Mouse (Mus musculus): ENCODE measurements at regions not wholly inside any gene's neighbourhood (a gene's known extent, or its start where the extent isn't known, plus 50 kb on each side); places are given as distances from the start of the nearest gene placed in this dataset.

DNA sequence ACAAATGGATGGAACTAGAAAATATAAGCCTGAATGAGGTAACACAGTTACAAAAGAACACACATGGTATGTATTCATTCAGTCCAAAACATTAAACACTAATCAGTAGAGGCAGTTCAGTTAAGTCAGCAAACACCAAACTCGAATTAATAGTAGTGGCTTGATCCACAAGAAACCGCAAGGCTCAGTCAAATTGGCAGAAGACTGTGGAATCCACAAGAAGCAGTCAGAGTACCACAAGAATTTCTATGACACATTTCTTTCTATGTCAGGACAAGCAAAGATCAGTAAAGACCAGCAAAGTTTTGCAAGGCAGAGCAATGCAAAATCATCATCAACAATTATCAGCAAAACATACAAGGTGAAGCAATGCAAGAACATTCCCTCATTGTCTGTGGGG, 1373.9 kb upstream of the Zeb2 start:
- DNase-seq (ENCODE audit: low read depth in 1 of 2, low spot score in 2 of 2), result no peak

DNA sequence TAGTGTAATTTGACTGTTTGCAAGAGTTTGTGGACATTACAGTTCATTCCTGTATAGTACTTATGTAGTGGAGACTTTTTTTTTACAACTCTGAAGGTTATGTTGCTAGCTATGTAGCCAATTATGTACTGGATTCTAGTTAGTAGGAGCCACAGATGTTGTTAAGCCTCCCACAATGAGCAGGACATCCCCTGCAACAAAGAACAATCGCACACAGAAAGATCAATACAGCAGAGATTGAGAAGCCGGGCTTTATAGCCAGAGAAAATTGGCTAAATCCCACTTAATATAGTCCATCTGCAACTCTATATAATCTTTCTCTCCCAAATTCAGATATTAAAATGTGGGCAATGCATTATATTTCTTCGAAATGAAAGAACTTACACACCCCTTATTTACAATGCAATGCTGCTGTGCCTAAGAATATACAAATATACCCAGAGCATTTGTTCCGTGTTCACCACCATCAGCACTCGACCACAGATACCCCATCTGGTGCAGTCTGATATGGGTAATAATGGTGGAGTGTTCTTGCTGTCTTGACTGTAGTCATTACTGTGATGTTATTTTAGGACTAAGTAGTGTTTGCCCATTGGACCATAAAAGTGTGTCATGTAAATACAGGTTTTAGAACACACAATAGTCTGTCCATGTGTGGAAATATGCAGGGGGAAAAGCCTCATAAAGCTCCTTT, 1351.9 kb upstream of the Zeb2 start:
- no peak for DNase-seq (ENCODE audit: low read depth in 1 of 2, low spot score in 2 of 2)

DNA sequence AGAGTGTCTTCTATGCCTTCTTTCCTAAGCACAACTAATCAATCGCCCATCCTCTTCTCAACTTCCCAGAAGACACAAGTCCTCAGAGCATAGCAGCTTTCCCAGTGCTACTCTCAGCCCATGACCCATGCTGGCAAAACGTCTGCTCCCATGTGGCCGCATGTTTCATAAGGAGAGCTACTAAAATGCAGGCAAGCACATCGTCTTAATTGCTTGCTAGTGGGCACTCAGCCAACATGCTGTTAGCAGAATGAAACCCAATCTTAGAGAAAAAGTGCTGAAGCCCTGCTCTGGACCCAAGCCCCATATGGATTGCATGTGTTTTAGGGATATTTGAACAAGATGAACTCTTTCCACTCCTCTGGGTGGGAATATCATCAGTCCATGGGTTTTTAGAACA, 1348.2 kb upstream of the Zeb2 start:
- no peak for DNase-seq (ENCODE audit: low read depth in 1 of 2, low spot score in 2 of 2)

DNA sequence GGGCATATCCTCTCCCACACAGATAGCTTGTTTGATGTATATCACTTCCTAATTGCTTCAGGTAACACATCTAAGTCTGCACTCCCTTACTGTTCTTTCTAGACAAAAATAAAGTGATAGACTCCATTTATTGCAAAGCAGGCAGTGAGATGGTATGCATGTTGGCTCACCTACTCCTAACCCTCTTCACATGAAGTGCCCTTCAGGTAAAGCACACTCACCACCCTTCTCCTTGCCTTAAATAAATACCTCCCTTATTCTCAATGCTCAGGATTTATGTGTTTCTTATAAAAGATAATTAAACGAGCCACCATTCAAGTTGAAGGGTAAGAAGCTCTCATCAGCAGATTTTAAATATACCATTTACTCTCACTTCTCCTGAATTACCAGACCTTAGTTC, 1347.7 kb upstream of the Zeb2 start:
- DNase-seq (ENCODE audit: low read depth in 1 of 2, low spot score in 2 of 2), result no peak

DNA sequence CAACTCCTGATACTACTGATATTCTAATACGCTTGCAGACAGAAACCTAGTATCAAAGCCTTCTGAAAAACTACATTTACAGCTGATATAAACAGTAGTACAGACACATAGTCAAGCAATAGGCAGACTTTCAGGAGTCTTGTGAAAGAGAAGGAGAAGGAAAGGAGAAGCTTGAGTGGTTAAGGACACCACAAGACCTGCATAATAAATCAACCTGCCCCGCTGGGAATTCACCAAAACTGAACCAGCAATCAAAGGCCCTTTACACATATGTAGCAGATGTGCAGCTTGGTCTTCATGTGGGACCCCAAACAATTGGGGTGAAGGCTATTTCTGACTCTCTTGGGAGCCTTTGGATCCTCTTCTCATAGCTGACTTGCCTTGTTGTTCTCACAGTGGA, 1345.5 kb upstream of the Zeb2 start:
- no peak for DNase-seq (ENCODE audit: low read depth in 1 of 2, low spot score in 2 of 2)

DNA sequence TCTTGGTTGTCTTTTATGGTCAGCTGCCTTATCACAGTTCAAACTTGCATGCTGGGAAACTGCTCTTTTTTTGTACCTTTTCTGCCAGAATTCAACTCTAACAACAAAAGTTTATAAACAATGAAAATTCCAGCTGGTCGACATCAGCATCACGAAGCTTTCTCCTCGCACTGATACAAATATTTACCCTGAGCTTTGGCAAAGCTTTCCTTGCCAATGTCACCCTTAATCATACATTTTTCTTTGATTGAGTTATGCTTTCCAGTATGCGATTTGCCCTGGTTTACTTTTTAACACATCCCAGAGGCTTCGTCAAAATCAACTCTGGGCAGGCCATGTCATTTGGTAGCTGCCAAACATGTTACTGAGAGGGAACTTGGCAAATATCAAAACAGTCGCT, 1333.5 kb upstream of the Zeb2 start:
- DNase-seq (ENCODE audit: low read depth in 1 of 2, low spot score in 2 of 2), result no peak

DNA sequence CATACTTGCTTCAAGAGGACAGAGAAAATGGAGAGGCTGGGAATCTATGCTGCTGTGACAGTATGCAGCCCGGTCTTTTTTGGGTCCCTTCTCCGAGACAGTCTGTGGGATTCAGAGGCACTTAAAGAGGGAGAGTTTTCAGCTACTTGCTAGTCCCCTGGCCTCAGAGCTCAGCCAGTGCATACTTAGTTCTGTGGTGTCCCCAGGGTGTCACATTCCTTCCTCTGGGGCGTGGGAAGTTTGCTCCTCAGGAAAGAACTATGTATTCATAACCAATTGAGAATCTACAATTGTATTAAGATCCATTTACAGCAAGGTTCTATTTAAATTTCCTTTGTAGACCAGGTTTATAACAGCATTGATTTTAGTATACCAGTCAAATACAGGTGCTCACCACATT, 1328.1 kb upstream of the Zeb2 start:
- DNase-seq (ENCODE audit: low read depth in 1 of 2, low spot score in 2 of 2), result no peak

DNA sequence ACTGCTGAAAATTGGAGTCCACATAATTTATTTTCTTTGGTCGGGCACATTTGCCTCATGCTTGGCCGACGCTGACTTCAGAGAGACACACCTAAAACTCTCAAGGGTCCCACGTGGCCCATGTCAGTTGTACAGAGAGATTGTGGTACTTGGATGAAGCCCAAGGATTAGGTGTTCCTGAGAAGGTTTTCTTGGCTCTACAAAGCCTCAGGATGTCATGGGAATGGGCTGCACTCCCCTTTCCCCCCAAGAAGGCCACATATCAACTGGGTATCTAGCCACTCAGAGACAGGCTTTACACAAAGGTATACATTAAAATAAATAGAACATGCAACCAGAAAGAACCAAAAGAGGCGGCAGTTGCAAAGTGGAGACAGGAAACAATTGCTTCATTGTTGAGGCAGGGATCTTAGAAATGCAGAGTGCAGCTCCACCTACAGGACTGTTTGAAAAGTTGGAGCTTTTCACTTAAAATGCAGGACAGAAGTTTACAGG, 1326.5 kb upstream of the Zeb2 start:
- DNase-seq (ENCODE audit: low read depth in 1 of 2, low spot score in 2 of 2), result peak in 1 of 2 experiments; percentile 12

DNA sequence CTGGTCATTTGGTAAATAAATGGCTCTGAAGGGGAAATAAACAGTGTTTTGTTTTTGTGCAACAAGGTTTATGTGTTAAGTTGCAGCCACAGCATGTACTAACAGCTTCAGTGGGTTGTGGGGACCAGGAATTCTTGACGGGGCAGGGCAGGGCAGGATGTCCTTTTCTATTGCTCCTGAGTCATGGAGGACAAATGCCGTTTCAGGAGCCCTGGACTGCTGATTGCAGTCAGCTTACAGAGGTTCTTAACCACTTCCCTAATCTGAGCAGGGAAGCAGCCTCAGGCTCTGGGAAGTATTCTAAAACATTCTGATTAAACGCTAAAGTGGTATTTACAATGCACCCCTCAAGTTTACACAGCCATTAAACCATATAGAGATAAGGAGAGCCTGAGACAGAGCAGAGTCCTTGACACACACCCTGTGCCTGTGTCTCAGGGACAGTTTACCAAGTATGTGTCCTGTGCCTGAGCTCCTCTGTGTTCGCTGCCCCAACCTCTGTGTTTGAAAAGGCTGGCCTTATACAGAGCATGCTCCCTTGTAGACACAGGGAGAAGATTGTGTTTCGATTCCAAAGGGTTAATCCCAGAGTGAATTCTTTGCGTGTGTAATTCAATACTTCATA, 1326.0 kb upstream of the Zeb2 start:
- DNase-seq (ENCODE audit: low read depth in 1 of 2, low spot score in 2 of 2), result no peak

DNA sequence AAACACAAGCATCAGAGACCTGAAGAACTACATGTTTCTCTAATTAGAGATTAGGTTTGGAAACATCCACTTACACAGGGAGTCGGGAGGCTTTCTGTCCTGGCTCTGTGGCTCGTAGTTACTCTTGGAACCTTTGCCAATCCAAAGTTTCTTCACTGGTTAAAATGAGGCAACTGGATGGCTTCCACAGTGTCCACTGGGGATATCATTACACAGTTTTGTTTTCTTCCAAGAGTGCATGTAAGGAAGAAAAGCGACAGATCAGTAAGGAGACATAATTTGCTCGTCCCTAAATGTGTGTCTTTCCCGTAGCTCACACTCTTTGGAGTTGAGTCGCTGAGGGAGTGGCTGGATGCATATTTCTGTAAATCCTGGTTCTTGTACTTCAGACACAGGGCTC, 1325.4 kb upstream of the Zeb2 start:
- DNase-seq (ENCODE audit: low read depth in 1 of 2, low spot score in 2 of 2), result no peak

DNA sequence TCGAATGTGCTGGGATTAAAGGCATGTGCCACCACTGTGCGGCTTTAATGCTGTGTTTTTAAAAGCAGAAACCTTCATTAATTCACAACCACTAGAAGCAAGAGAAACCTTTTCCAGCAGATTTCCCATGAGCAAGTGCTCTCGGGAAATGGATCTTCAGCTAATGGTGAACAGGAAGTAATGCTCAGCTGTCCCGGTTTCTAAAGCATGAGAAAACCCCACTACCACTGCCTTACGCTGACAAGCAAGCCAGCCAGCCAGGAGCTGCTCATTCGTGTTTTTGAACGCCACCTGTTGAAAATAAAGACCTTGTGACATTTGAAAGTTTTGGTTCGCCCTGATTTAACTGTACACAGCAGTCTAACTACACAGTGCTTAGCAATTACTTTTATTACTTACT, 1324.7 kb upstream of the Zeb2 start:
- no peak for DNase-seq (ENCODE audit: low read depth in 1 of 2, low spot score in 2 of 2)

DNA sequence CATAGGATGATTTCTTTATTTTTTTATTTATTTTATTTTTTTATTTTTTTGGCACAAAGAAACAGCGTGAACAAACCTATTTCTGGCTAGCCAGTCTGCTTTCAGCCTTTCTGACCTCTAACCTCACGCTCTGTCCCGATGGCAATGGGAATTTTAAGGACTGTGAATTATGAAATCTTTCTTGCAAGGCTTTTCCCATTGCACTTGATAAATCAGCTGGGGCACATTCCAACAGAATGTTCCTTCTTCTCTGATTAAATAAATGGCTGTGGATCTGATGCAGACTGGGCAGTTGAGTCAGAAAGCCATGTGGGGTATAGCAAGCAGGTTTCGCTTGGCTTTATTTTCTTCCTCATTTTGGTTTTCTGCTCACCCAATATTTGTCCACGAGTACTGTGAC, 1324.2 kb upstream of the Zeb2 start:
- DNase-seq (ENCODE audit: low read depth in 1 of 2, low spot score in 2 of 2), result no peak

DNA sequence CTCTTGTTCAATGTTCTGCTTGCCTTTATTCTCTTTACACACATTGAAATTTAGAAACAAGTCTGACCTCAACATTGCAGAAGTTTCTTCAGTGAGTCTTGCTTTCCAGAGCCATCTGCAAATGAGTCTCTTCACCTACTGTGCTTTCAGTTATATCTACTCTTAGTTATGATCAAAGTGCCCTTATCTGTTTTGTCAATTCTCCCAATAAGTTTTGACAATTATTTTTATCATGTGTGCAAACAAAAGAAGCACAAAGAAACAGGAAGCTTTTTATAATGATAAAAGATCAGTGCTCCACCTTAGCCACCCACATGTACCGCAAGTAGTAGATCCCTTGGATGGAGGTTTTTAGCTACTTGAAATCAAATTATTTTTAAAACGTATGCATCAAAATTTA, 1322.8 kb upstream of the Zeb2 start:
- no peak for DNase-seq (ENCODE audit: low read depth in 1 of 2, low spot score in 2 of 2)

DNA sequence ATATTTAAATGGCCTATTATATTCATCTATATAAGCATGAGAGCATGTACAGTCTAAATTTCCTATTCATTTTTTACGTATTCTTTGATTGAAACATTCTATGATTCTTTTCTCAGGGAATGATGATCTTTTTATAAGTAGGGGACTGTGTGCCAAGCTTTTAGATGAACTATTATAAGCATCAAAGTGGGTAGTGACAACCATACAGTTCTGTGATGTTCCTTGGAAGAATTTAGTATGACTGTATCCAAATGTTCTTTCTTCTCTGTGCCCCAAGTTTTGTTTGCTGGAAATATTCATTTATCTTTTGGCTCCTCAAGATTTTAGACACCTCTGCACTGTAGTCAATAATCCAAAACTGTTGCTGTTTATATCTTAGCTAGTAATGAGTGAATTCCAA, 1301.1 kb upstream of the Zeb2 start:
- no peak for DNase-seq (ENCODE audit: low read depth in 1 of 2, low spot score in 2 of 2)

DNA sequence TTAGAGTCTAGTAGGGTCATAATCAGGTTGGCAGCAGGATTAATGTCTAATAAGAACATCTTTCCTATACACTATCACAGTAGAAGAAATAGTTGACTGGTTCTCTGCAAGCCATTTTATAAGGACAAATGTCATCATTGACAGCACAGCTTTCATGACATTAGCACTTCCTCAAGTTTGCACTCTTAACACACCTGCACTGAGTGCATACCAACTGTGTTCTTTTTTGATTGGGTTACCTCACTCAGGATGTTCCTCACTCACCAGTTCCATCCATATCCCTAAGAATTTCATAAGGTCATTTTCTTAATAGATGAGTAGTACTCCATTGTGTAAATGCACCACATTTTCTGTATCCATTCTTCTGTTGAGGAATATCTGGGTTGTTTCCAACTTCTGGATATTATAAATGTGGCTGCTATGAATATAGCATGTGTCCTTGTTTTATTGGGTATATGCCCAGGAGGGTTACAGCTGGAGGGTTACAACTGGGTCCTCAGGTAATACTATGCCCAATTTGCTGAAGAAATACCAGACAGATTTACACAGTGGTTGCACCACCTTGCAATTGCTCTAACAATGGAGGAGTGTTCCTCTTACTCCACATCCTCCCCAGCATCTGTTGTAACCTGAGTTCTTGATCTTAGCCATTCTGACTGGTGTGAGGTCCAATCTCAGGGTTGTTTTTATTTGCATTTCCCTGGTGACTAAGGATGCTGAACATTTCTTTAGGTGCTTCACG, 1285.3 kb upstream of the Zeb2 start:
- no peak for DNase-seq (ENCODE audit: low read depth in 1 of 2, low spot score in 2 of 2)

DNA sequence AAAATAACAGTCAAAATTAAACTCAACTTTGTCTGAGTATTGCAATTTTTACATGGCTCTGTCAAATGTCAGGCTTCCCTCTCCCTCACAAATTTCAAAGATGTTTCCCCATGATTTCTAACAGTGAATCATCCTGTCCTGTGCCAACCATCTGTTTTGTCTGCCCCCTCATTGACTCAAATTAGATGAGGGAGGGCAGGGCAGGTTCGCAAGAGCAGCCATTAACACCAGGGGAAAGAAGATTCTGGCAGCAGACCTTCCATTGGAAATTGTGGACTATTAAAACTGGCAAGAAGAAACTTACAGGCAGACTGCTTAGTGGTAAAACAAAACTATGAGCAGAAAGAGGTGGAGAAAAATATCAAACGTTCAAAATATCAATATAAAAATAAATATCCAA, 1277.0 kb upstream of the Zeb2 start:
- no peak for DNase-seq (ENCODE audit: low read depth in 1 of 2, low spot score in 2 of 2)

DNA sequence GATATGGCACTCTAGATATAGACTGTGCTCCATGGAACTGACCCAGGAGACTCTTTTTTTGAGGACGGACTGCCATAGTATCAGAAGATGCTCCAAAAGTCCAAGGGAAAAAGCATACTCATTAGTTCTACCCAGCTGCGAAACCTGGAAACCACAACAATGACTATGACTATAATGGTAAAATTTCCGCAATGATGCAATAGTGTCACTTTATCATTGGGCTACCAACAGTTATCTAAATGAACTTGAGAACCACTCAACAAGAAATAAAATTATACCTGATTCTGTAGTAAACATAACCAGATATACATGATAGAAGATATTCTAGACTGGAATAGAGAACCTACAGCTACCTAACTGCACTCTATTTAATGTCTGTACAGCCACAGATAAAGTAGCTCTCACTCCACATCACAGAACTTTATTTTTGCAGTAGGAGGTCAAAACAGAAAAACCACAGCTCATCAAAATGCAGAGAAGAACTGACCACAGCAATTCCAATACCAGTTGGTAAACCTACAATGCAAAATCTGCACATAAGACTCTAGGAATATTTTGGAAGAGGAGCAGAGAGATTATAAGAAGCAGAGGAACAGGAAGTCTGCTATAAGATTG, 1255.8 kb upstream of the Zeb2 start:
- DNase-seq (ENCODE audit: low read depth in 1 of 2, low spot score in 2 of 2), result no peak

DNA sequence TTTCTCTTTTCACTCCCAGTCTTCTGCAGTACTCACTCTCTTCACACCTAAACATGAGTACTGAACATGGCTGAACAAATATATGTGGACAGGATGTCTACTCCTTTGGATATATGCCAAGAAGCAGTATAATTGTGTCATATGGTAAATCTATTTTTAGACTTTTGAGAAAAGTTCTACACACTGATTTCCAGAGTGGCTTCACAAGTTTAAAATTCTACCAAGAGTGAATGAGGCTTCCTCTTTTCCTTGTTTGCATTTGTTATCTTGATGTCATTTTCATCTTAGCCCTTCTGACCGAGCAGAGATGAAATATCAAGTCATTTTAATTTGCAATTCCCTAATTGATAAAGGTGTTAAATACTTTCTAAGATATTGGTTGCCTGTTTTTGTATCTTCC, 1254.6 kb upstream of the Zeb2 start:
- DNase-seq (ENCODE audit: low read depth in 1 of 2, low spot score in 2 of 2), result no peak

DNA sequence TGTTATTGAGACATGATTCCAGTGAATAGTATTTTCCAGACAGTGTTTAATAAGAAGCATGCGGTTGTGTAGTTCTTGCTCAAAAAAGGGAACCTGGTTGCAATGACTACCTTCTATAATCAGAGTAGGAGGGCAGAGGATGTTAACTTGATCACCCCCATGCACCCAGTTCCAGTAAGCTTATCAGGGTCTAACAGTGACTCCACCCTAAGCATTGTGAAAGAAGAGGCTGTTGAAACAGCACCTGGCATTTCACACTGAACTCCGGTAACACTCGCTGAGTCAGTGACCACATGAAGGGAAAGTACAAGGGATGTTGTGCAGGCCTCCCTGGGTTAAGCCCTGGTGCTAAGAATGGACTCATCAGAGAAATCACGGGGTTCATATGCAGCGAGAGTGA, 1253.8 kb upstream of the Zeb2 start:
- peak; percentile 12 to 29 for DNase-seq (ENCODE audit: low read depth in 1 of 2, low spot score in 2 of 2)

DNA sequence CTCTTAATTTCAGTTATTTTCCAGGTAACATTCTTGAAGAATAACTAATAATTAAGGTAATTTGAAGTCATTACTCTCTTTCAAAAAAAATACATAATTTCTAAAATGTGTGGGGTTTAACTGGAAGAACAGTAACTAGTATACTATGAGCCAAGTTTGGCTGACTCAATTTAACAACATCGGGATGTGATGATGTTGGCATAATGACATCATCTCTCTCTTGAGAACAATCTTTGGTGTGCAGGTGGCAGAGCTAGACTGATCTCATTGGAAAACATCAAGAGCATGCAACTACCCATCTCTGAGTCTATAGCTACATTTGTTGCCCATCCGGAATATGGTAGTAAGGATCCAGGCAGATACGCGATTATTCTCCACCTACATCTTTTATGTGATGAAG, 1251.7 kb upstream of the Zeb2 start:
- no peak for DNase-seq (ENCODE audit: low read depth in 1 of 2, low spot score in 2 of 2)

DNA sequence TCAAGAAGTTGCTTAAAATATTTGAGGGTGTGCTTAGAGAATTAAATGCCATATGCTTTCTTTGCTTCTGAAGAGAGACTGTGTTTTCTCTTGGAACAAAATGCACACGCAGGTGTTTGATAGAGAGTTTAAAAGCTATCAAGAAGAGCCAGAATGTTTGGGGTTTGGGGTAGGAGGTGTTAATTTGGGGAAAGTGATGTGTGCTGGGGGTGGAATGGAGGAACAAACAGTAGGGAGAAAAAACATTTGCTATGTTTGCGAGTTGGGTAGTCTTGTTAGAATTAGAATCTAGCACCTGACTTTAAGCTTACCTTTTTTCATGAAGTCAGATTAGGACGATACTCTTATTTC, 1248.9 kb upstream of the Zeb2 start:
- DNase-seq (ENCODE audit: low read depth in 1 of 2, low spot score in 2 of 2), result no peak
